Mouse (Mus musculus): ENCODE data around the gene Mnat1. TPM values are rescaled to one million over a fixed set of nuclear protein-coding genes. Genes with fewer than 3 reads are reported as not detected.

Gene Mnat1
- polyA plus RNA-seq, 2 experiments: 6.7 to 12.4 TPM

DNA sequence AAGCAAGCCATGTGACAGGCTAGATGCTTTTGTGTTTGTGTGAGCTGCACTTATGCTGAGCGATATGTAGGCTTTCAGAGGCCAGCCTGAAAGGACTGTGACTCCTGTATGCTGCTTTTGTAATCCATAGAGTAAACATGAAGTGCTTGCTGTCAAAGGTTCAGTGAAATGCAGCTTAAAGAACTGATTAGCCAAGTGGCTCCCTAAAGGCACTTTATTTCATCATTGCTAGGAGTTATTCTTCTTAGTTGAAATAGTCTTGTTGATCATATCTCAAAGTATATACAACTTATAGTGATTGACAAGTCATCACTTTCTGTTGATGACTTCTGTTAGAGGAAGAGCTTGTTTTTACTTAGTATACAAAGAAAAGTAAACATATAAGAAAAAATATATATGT lies 83.9 kb downstream of the Mnat1 start:
- TF ChIP-seq CTCF (IDR thresholded peaks at IDR 0.05; ENCODE audit: low read depth): no peak
- TF ChIP-seq EP300 (IDR thresholded peaks at IDR 0.05; ENCODE audit: low read depth): no peak
- 70% methylated on average over 1 of the region's 1 CpGs for WGBS (ENCODE audit: insufficient replicate concordance)
- Histone ChIP-seq H3K27ac (no peak overlapping the region), H3K4me1 (replicated peaks; ENCODE audit: control insufficient read depth in 2 of 2, insufficient read depth in 2 of 2, low read length in 1 of 2) (peaks cover 0 to 9% of the 10 kb centered on the region in 2 experiments), H3K9me3 (ENCODE audit: control insufficient read depth, low read length) (no peaks in the 10 kb centered on the region), H3K4me3 (ENCODE audit: insufficient read depth in 1 of 2, low read depth in 2 of 2, low read length in 2 of 2) (no peak overlapping the region), H3K27me3 (ENCODE audit: control insufficient read depth, insufficient read depth, low read length) (no peaks in the 10 kb centered on the region), H3K36me3 (replicated peaks; ENCODE audit: control insufficient read depth, insufficient read depth, low read depth) (no peaks in the 10 kb centered on the region), H3K9ac (replicated peaks) (no peak overlapping the region), H3K4me2 (ENCODE audit: low read depth) (no peak overlapping the region)
- DNase-seq (ENCODE audit: low read depth in 3 of 3, low spot score in 3 of 3) (no peak), ATAC-seq (ENCODE audit: insufficient read depth) (no peak)

DNA sequence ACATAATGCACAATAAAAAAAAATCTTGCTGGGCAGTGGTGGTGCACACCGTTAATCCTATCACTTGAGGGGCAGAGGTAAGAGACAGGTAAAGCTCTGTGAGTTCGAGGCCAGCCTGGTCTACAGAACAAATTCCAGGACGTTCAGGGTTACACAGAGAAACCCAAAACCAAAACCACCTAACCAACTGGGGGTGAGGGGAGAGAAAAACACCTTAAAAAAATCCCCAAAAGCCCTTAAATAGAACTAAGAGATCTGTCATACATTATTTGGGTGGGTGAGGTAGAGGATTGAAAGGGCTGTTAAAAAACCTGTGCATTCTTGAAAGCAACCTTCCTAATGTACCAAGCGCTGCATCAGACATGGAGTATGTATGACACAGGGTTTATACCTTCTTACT lies 85.0 kb downstream of the Mnat1 start:
- ATAC-seq (ENCODE audit: insufficient read depth) (no peak), DNase-seq (ENCODE audit: low read depth in 3 of 3, low spot score in 3 of 3) (no peak)
- 78% methylated on average over 4 of the region's 4 CpGs for WGBS (ENCODE audit: insufficient replicate concordance)

GRCm38 (mm10) chr12:73209117-73209516 lies 85.6 kb downstream of the Mnat1 start:
- peaks cover 0 to 9% of the 10 kb centered on the region in 2 experiments for H3K4me1 ChIP-seq (replicated peaks; ENCODE audit: control insufficient read depth in 2 of 2, insufficient read depth in 2 of 2, low read length in 1 of 2)
- H3K27me3 ChIP-seq (ENCODE audit: control insufficient read depth, insufficient read depth, low read length): no peaks in the 10 kb centered on the region
- ATAC-seq (ENCODE audit: insufficient read depth) (no peak), DNase-seq (ENCODE audit: low read depth in 3 of 3, low spot score in 3 of 3) (no peak)
- no peak overlapping the region for H3K4me2 ChIP-seq (ENCODE audit: low read depth)
- no peak overlapping the region for H3K4me3 ChIP-seq (ENCODE audit: insufficient read depth in 1 of 2, low read depth in 2 of 2, low read length in 2 of 2)
- TF ChIP-seq EP300 (IDR thresholded peaks at IDR 0.05; ENCODE audit: low read depth) (no peak), CTCF (IDR thresholded peaks at IDR 0.05; ENCODE audit: low read depth) (no peak)
- H3K36me3 ChIP-seq (replicated peaks; ENCODE audit: control insufficient read depth, insufficient read depth, low read depth): no peaks in the 10 kb centered on the region
- WGBS (ENCODE audit: insufficient replicate concordance): 68% methylated on average over 1 of the region's 1 CpGs
- no peak overlapping the region for H3K27ac ChIP-seq
- no peak overlapping the region for H3K9ac ChIP-seq (replicated peaks)
- H3K9me3 ChIP-seq (ENCODE audit: control insufficient read depth, low read length): no peaks in the 10 kb centered on the region

More for the DNA sequence above, 85.0 kb downstream of the Mnat1 start:
- H3K4me2 ChIP-seq (ENCODE audit: low read depth): no peak overlapping the region
- H3K4me1 ChIP-seq (replicated peaks; ENCODE audit: control insufficient read depth in 2 of 2, insufficient read depth in 2 of 2, low read length in 1 of 2): peaks cover 0 to 9% of the 10 kb centered on the region in 2 experiments
- no peak overlapping the region for H3K4me3 ChIP-seq (ENCODE audit: insufficient read depth in 1 of 2, low read depth in 2 of 2, low read length in 2 of 2)
- no peaks in the 10 kb centered on the region for H3K9me3 ChIP-seq (ENCODE audit: control insufficient read depth, low read length)
- H3K27ac ChIP-seq: no peak overlapping the region
- TF ChIP-seq CTCF (IDR thresholded peaks at IDR 0.05; ENCODE audit: low read depth): no peak
- TF ChIP-seq EP300 (IDR thresholded peaks at IDR 0.05; ENCODE audit: low read depth): no peak
- no peak overlapping the region for H3K9ac ChIP-seq (replicated peaks)
- no peaks in the 10 kb centered on the region for H3K27me3 ChIP-seq (ENCODE audit: control insufficient read depth, insufficient read depth, low read length)
- H3K36me3 ChIP-seq (replicated peaks; ENCODE audit: control insufficient read depth, insufficient read depth, low read depth): no peaks in the 10 kb centered on the region

DNA sequence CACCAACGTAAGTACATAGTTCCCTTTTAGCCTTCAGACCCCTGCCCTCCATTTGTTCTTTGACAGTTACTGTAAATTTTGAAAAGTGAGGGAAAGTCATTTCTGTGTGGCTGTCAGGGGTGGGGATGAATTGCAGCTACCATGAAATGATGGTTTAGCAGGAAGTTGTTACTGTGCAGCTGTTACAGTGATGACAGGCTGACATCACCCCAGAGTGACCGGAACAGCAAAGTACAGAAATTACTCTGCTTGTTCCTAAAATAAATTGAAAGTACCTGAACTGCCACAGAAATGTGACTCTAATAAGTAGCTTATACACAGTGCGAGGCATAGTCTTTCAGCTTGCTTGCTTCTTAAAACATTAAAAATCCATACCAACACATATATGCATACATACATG lies 86.9 kb downstream of the Mnat1 start:
- Histone ChIP-seq H3K4me2 (ENCODE audit: low read depth) (no peak overlapping the region), H3K27me3 (ENCODE audit: control insufficient read depth, insufficient read depth, low read length) (no peaks in the 10 kb centered on the region), H3K4me1 (replicated peaks; ENCODE audit: control insufficient read depth in 2 of 2, insufficient read depth in 2 of 2, low read length in 1 of 2) (peaks cover 0 to 9% of the 10 kb centered on the region in 2 experiments), H3K9ac (replicated peaks) (no peak overlapping the region), H3K9me3 (ENCODE audit: control insufficient read depth, low read length) (no peaks in the 10 kb centered on the region), H3K4me3 (ENCODE audit: insufficient read depth in 1 of 2, low read depth in 2 of 2, low read length in 2 of 2) (no peak overlapping the region), H3K36me3 (replicated peaks; ENCODE audit: control insufficient read depth, insufficient read depth, low read depth) (no peaks in the 10 kb centered on the region), H3K27ac (no peak overlapping the region)
- TF ChIP-seq EP300 (IDR thresholded peaks at IDR 0.05; ENCODE audit: low read depth) (no peak), CTCF (IDR thresholded peaks at IDR 0.05; ENCODE audit: low read depth) (no peak)
- ATAC-seq (ENCODE audit: insufficient read depth) (no peak), DNase-seq (ENCODE audit: low read depth in 3 of 3, low spot score in 3 of 3) (no peak)
- WGBS (ENCODE audit: insufficient replicate concordance): 56% methylated on average over 3 of the region's 3 CpGs

DNA sequence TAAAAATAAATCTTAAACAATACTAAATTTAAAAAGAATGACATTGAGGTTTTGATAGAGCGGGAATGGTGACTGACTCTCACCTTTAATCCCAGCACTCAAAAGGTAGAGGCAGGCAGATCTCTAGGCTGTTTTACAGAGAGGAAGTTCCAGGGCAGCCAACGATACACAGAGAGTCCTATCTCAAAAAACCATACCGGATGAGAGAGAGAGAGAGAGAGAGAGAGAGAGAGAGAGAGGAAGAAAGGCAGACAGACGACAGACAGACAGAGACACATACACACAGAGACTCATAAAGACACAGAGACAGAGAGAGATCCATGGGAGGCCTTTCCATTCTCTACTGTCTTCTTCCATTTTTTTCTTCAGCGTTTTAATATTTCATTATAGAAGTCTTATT lies 92.3 kb downstream of the Mnat1 start:
- ATAC-seq (ENCODE audit: insufficient read depth) (no peak), DNase-seq (ENCODE audit: low read depth in 3 of 3, low spot score in 3 of 3) (no peak)
- Histone ChIP-seq H3K9me3 (ENCODE audit: control insufficient read depth, low read length) (no peaks in the 10 kb centered on the region), H3K27me3 (ENCODE audit: control insufficient read depth, insufficient read depth, low read length) (no peaks in the 10 kb centered on the region), H3K36me3 (replicated peaks; ENCODE audit: control insufficient read depth, insufficient read depth, low read depth) (no peaks in the 10 kb centered on the region; the same call in 1 of the 2 replicates), H3K4me1 (replicated peaks; ENCODE audit: control insufficient read depth in 2 of 2, insufficient read depth in 2 of 2, low read length in 1 of 2) (peaks cover 0 to 3% of the 10 kb centered on the region in 2 experiments; a peak in 2 of 4 replicates), H3K9ac (replicated peaks) (no peak overlapping the region), H3K4me3 (ENCODE audit: insufficient read depth in 1 of 2, low read depth in 2 of 2, low read length in 2 of 2) (no peak overlapping the region), H3K4me2 (ENCODE audit: low read depth) (no peak overlapping the region), H3K27ac (no peak overlapping the region)
- TF ChIP-seq CTCF (IDR thresholded peaks at IDR 0.05; ENCODE audit: low read depth): no peak
- TF ChIP-seq EP300 (IDR thresholded peaks at IDR 0.05; ENCODE audit: low read depth): no peak
- WGBS (ENCODE audit: insufficient replicate concordance): 33% methylated on average over 5 of the region's 5 CpGs
